Mouse (Mus musculus) E14TG2a.4 (cell line): Measurements from ENCODE around the gene Depp1.

Experiments
- H3K27me3 ChIP-seq: 2 replicates; pipeline ENCODE4 v1.6.1; 2014; ENCODE audit warnings: low read length, control low read depth; ENCODE audit not compliant: insufficient read depth
- H3K36me3 ChIP-seq: 2 replicates; pipeline ENCODE4 v1.6.1; 2014; ENCODE audit warnings: low read length, control low read depth; ENCODE audit not compliant: insufficient read depth
- H3K4me1 ChIP-seq: replicated peaks from 2 replicates; pipeline ENCODE4 v1.6.1; 2014; ENCODE audit warnings: low read depth, low read length, control low read depth
- H3K4me3 ChIP-seq: replicated peaks from 2 replicates; pipeline ENCODE4 v1.5.1; 2014; ENCODE audit warnings: mild to moderate bottlenecking, low read length
- H3K9me3 ChIP-seq: 2 replicates; pipeline ENCODE4 v1.6.1; 2014; ENCODE audit warnings: low read length, control low read depth
- CTCF ChIP-seq: conservative IDR thresholded peaks from 2 replicates; pipeline ENCODE4 v1.5.1; 2014; ENCODE audit warnings: low read length
- NANOG ChIP-seq: IDR thresholded peaks from 2 replicates; pipeline ENCODE4 v1.6.1; 2014; ENCODE audit warnings: borderline replicate concordance, low read length, mixed read lengths
- POU5F1 ChIP-seq: IDR thresholded peaks from 2 replicates; pipeline ENCODE4 v1.6.1; 2014; ENCODE audit warnings: low read length, borderline replicate concordance

The Depp1 gene

GRCm38 (mm10) chr6:116629766-116630165 is 20.6 kb upstream of the Depp1 start:
- Histone ChIP-seq H3K9me3 (no peaks in the 10 kb centered on the region), H3K27me3 (peaks cover 5% of the 10 kb centered on the region; the same call in 1 of the 2 replicates)
- no peak for TF ChIP-seq POU5F1
- no peak for TF ChIP-seq CTCF
- no peak for TF ChIP-seq NANOG

DNA sequence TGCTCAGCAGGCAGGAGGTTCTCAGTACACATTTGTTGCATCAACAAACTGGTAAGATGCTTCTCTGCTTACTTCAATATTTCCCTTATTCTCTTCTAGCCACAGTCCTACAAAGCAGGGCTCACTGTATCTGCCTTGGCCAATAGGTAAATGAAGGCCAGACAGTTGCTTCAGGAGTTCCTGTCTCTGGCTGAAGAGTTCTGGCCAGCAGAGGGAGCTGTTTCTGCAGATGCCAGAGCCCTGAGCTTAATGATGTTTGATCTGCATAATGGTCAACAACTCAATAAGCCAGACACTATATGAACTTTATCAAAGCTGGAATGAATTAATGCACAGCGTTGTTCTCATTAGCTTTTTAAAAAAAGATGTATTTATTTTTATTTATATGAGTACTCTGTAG is 18.3 kb upstream of the Depp1 start:
- TF ChIP-seq CTCF (peak; percentile 88), POU5F1 (no peak)

More at GRCm38 (mm10) chr6:116629766-116630165, 20.6 kb upstream of the Depp1 start:
- Histone ChIP-seq H3K36me3 (peaks cover 12% of the 10 kb centered on the region), H3K4me3 (no peak overlapping the region), H3K4me1 (peaks cover 24% of the 10 kb centered on the region)

DNA sequence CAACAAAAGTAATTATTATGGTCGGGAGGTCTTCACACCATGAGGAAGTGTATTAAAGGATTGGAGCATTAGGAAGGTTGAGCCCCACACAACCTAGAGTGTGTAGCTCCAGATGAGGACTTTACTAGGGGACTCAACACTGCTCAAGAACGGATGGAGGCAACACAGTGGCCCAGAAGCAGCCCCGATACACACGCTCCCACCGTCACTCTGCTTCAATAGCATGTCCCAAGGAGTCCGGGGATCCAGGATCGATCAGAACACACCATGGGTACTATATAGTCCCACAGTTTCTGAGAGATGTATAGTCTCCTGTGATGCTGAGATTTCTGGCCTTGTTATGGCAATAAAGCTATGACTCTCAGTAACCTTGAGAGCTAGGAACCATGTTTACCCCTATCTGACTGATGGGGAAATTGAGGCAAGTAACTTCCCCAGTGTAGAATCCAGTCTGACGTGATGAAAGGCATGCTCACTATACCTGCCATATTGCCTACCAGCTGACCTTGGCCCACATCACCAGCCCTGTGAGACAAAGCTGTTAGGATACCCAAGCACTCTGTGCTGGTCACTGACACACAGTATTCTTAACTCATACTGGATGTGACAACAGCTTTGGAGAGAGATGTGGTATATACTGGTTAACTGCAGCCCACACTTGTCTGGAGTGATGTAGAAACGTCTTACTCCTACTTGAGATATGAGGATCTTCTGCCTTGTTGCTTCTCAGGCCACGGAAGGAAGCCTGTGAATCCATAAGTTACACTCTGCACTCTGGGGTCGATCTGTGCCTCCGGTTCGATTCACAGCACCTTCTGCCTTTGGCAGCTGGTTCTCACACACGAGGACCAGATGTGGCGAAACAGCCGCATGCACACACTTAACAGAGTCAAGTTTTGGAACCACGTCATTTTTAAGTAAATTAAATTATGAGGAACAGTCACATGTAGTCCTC is 16.4 kb upstream of the Depp1 start:
- no peak overlapping the region for H3K4me3 ChIP-seq
- peaks cover 4% of the 10 kb centered on the region; the same call in 1 of the 2 replicates for H3K27me3 ChIP-seq
- no peaks in the 10 kb centered on the region for H3K36me3 ChIP-seq
- no peak for TF ChIP-seq NANOG
- no peak for TF ChIP-seq CTCF
- TF ChIP-seq POU5F1, result no peak
- no peaks in the 10 kb centered on the region for H3K9me3 ChIP-seq
- peaks cover 12% of the 10 kb centered on the region for H3K4me1 ChIP-seq

More for the DNA sequence above, 18.3 kb upstream of the Depp1 start:
- no peak overlapping the region for H3K4me3 ChIP-seq
- H3K36me3 ChIP-seq, result no peaks in the 10 kb centered on the region
- H3K4me1 ChIP-seq, result peaks cover 20% of the 10 kb centered on the region
- no peaks in the 10 kb centered on the region for H3K9me3 ChIP-seq
- peaks cover 5% of the 10 kb centered on the region; the same call in 1 of the 2 replicates for H3K27me3 ChIP-seq

DNA sequence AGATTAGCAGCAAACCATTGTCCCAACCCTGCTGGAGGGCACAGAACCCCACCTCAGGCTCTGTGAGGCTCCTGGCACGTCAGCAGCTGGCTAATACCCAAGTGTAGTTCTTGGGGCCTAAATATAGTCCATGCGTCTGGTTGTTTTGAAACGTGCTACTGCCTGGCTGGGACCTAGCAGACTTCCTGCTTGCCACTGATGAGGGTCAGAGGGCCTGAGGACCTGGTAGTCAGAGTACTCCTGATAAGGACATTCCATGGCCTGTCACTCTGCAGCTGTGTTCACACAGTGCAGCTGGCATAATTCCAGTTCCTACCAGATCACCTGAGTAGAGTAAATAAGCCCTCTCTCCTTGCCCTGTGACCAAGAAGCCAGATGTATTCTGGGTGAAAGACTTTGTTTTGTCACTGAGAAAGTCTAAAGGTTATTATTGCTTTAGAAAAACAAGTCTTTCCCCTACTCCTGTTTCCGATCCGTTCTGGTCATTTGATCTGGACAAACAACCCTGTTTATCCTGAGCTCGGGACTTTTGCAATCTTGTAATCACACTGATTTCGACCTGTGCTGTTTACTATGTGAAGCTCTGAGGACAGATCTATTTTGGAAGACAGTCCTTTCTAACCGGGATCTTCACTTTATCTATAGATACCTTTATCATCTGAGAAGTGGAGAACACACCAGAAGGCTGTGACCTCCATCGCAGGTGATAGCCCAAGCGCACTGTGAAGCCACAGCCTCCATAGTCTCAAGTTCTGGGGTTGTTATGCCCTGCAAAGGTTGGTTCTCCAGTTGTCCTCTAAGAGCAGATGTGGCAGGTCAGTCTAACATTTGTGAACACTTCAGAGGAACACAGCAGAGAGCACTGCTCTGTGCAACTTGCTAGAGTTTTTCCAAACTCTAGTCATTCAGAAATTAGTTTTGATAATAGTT is 14.9 kb upstream of the Depp1 start:
- no peaks in the 10 kb centered on the region for H3K9me3 ChIP-seq
- no peak for TF ChIP-seq CTCF
- peaks cover 4% of the 10 kb centered on the region; the same call in 1 of the 2 replicates for H3K27me3 ChIP-seq
- no peak overlapping the region for H3K4me3 ChIP-seq
- peaks cover 17% of the 10 kb centered on the region for H3K4me1 ChIP-seq
- no peaks in the 10 kb centered on the region for H3K36me3 ChIP-seq

DNA sequence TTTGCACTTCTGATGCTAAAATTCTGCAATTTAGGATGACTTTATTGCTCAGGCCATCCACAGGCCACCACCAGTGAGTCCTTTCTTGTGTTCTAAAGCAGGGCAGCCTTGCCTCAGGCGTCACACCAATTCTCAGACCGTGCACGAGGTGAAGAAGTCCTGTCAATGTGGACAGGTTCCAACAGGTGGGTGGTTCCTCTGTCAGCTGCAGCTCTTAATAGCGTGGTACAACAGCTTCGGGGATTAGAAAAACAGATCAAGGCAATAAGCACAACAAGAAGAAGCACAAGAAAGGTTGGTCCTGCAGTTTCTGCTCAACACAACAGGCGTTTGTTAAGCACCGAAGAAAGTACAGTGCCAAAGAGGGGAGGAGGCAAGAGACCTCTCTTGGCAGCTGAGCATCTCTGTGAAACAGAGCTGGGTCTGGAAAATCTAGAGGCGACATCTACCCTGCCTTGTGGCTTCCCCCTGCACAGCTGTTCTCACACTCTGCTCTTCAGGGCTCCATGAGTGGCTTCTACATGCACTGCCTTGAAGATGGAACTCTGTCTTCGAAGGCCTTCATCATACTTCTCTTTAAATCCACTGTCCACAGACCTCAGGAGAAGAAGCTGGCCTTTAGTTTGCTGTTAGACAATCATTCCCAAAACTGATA is 13.7 kb upstream of the Depp1 start:
- Histone ChIP-seq H3K9me3 (no peaks in the 10 kb centered on the region), H3K4me3 (no peak overlapping the region), H3K27me3 (peaks cover 4% of the 10 kb centered on the region; the same call in 1 of the 2 replicates), H3K36me3 (no peaks in the 10 kb centered on the region), H3K4me1 (peaks cover 19% of the 10 kb centered on the region)
- TF ChIP-seq CTCF (no peak), POU5F1 (no peak), NANOG (no peak)

DNA sequence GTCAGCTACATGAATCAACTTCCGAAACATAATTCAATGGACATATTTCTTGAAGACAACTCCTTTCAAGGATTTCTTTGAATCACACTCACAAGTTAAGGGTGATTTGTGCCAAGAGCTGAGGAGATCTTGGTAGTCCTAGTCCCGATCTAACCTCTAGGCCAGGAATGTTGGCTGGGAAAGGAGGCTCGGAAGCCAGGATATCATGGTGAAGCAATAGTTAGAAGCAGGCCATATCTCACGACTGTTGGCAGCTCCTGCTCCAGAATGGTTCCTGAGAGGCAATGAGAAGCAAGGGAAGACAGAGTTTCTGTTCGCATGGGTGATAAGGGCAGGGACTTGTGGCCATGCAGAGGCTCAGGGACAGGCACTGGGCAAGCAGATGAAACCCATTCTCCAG is 12.9 kb upstream of the Depp1 start:
- no peaks in the 10 kb centered on the region for H3K36me3 ChIP-seq
- TF ChIP-seq NANOG (no peak), POU5F1 (no peak), CTCF (no peak)
- no peaks in the 10 kb centered on the region for H3K9me3 ChIP-seq
- H3K4me1 ChIP-seq, result peaks cover 19% of the 10 kb centered on the region
- peaks cover 4% of the 10 kb centered on the region; the same call in 1 of the 2 replicates for H3K27me3 ChIP-seq
- no peak overlapping the region for H3K4me3 ChIP-seq

DNA sequence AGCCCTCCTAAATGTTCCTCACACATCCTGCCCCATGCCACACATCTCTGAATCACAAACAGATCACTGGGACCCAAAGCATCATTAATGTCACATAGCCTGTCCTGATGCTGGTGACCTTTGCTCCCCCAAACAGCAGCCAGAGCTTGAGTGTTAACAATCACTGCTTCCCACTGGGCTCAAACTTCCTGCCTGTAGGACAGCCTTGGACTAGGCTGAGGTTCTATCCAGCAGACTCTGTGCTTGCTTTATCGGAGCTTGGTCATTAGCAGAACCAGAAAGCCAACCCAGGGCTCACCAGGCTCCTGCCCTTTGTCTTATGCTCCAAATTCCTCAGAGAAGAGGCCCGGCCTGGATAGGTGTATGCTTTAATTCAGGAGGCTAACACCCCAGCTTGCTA is 11.5 kb upstream of the Depp1 start:
- Histone ChIP-seq H3K4me3 (no peak overlapping the region), H3K36me3 (no peaks in the 10 kb centered on the region), H3K27me3 (peaks cover 4% of the 10 kb centered on the region; the same call in 1 of the 2 replicates), H3K9me3 (no peaks in the 10 kb centered on the region), H3K4me1 (peaks cover 20% of the 10 kb centered on the region)
- TF ChIP-seq POU5F1, result no peak
- TF ChIP-seq CTCF, result no peak
- no peak for TF ChIP-seq NANOG

GRCm38 (mm10) chr6:116639663-116640062 is 10.7 kb upstream of the Depp1 start:
- no peaks in the 10 kb centered on the region for H3K9me3 ChIP-seq
- H3K36me3 ChIP-seq, result no peaks in the 10 kb centered on the region
- no peak overlapping the region for H3K4me3 ChIP-seq
- H3K4me1 ChIP-seq, result peaks cover 21% of the 10 kb centered on the region
- H3K27me3 ChIP-seq, result peaks cover 4% of the 10 kb centered on the region; the same call in 1 of the 2 replicates
- TF ChIP-seq CTCF (no peak), NANOG (peak; percentile 57; the same call in 1 of the 2 replicates)
